Mouse (Mus musculus) urinary bladder, postnatal 10 days (tissue): Measurements from ENCODE around the gene Cd101.

Experiments
- DNase-seq: peaks from one replicate; pipeline ENCODE4 v3.0.0; 2022; ENCODE audit warnings: low spot score

The Cd101 gene

GRCm38 (mm10) chr3:101029339-101029738 is at the start of gene Cd101:
Gene Cd101 (minus strand): TSS chr3:101029556.
- DNase-seq, result no peak

GRCm38 (mm10) chr3:101078344-101078743 is 49.0 kb upstream of the Cd101 start:
- DNase-seq, result no peak

GRCm38 (mm10) chr3:101077710-101078100 is 48.3 kb upstream of the Cd101 start:
- no peak for DNase-seq

- DNase-seq, result no peak
Observed at GRCm38 (mm10) chr3:101076966-101077709, 47.8 kb upstream of the Cd101 start.

- DNase-seq, result no peak
Observed at GRCm38 (mm10) chr3:101075866-101076265, 46.5 kb upstream of the Cd101 start.

GRCm38 (mm10) chr3:101073384-101073783 is 44.0 kb upstream of the Cd101 start:
- no peak for DNase-seq

- no peak for DNase-seq
Observed at GRCm38 (mm10) chr3:101072506-101073215, 43.3 kb upstream of the Cd101 start.

GRCm38 (mm10) chr3:101071576-101071975 is 42.2 kb upstream of the Cd101 start:
- DNase-seq, result no peak

- no peak for DNase-seq
Observed at GRCm38 (mm10) chr3:101070796-101071235, 41.5 kb upstream of the Cd101 start.

- DNase-seq, result no peak
Observed at GRCm38 (mm10) chr3:101070230-101070795, 41.0 kb upstream of the Cd101 start.

GRCm38 (mm10) chr3:101068701-101069100 is 39.3 kb upstream of the Cd101 start:
- DNase-seq, result no peak

GRCm38 (mm10) chr3:101066175-101066574 is 36.8 kb upstream of the Cd101 start:
- DNase-seq, result no peak

- no peak for DNase-seq
Observed at GRCm38 (mm10) chr3:101061865-101062585, 32.7 kb upstream of the Cd101 start.

GRCm38 (mm10) chr3:101059214-101059613 is 29.9 kb upstream of the Cd101 start:
- DNase-seq, result no peak

GRCm38 (mm10) chr3:101058203-101058602 is 28.8 kb upstream of the Cd101 start:
- no peak for DNase-seq

- DNase-seq, result no peak
Observed at GRCm38 (mm10) chr3:101055216-101055615, 25.9 kb upstream of the Cd101 start.

- no peak for DNase-seq
Observed at GRCm38 (mm10) chr3:101051601-101052000, 22.2 kb upstream of the Cd101 start.

- DNase-seq, result no peak
Observed at GRCm38 (mm10) chr3:101049997-101050396, 20.6 kb upstream of the Cd101 start.

GRCm38 (mm10) chr3:101048781-101049180 is 19.4 kb upstream of the Cd101 start:
- DNase-seq, result no peak

GRCm38 (mm10) chr3:101047586-101048275 is 18.4 kb upstream of the Cd101 start:
- no peak for DNase-seq

GRCm38 (mm10) chr3:101045431-101045830 is 16.1 kb upstream of the Cd101 start:
- DNase-seq, result no peak

- no peak for DNase-seq
Observed at GRCm38 (mm10) chr3:101044686-101045085, 15.3 kb upstream of the Cd101 start.
